Mouse (Mus musculus) liver, embryonic 13.5 days (tissue): Measurements from ENCODE around the gene Zfp988. TPM values are rescaled to one million over a fixed set of nuclear protein-coding genes. Genes with fewer than 3 reads are reported as not detected.
"Not testable (repeated sequence)": the region's sequence is repeated elsewhere in the genome, so short reads cannot be mapped to it uniquely, and the experiment has no call there.

Experiments
- ATAC-seq: fragments of 200-750 bp; cut with Nextera tagmentation; 2 replicates; pipeline ENCODE4 v1.8.0; 2017; ENCODE audit warnings: low read depth, mild to moderate bottlenecking, moderate number of reproducible peaks, moderate library complexity
- DNase-seq: peaks from one replicate; pipeline ENCODE4 v3.0.0; 2022
- H3K27ac ChIP-seq: fragments of 300-500 bp; sonication (generic); 2 replicates; pipeline ENCODE4 v1.5.1; 2015; ENCODE audit warnings: moderate library complexity, mild to moderate bottlenecking, inconsistent platforms
- H3K27me3 ChIP-seq: fragments of 300-500 bp; sonication (generic); 2 replicates; pipeline ENCODE4 v1.6.1; 2015; ENCODE audit warnings: mild to moderate bottlenecking, inconsistent platforms
- H3K36me3 ChIP-seq: fragments of 300-500 bp; sonication (generic); 2 replicates; pipeline ENCODE4 v1.6.1; 2015; ENCODE audit warnings: mild to moderate bottlenecking, inconsistent platforms
- H3K4me1 ChIP-seq: fragments of 300-500 bp; sonication (generic); replicated peaks from 2 replicates; pipeline ENCODE4 v1.6.1; 2015; ENCODE audit warnings: inconsistent platforms
- H3K4me2 ChIP-seq: fragments of 300-500 bp; sonication (generic); 2 replicates; pipeline ENCODE4 v1.6.1; 2015; ENCODE audit warnings: inconsistent platforms, mild to moderate bottlenecking, moderate library complexity
- H3K4me3 ChIP-seq: fragments of 300-500 bp; sonication (generic); replicated peaks from 2 replicates; pipeline ENCODE4 v1.5.1; 2015; ENCODE audit warnings: mild to moderate bottlenecking, inconsistent platforms
- H3K9ac ChIP-seq: fragments of 300-500 bp; sonication (generic); 2 replicates; pipeline ENCODE4 v1.6.1; 2015; ENCODE audit warnings: mild to moderate bottlenecking, inconsistent platforms
- H3K9me3 ChIP-seq: fragments of 300-500 bp; sonication (generic); replicated peaks from 2 replicates; pipeline ENCODE4 v1.6.1; 2016; ENCODE audit warnings: inconsistent platforms
- WGBS: fragments of 180-500 bp; shearing (Covaris S2); methylation state at CpG from one replicate; pipeline ENCODE4 v1.1.7; 2015; ENCODE audit not compliant: insufficient replicate concordance; 5-methylcytosine and 5-hydroxymethylcytosine counted together
- polyA plus RNA-seq: library from polyadenylated mRNA; unstranded; fragments of >200 nt; fragmentation: Nextera tagmentation; extraction: Ambion mirVana; gene quantifications from 2 replicates; pipeline ENCODE4 v1.2.1, GENCODE M21; 2015

Zfp988 gene
- polyA plus RNA-seq, 1 experiment from 2014 or later, result 0.15 TPM

GRCm38 (mm10) chr4:147335036-147335690 is 29.7 kb downstream of the Zfp988 start:
- 0 out of 2 replicates have a peak, but pooled peaks have one; percentile 53 for ATAC-seq
- not testable (repeated sequence) for H3K36me3 ChIP-seq, H3K27me3 ChIP-seq, H3K4me2 ChIP-seq, H3K4me1 ChIP-seq, H3K9ac ChIP-seq, H3K4me3 ChIP-seq, H3K27ac ChIP-seq, DNase-seq
- peaks cover 38% of the 10 kb centered on the region for H3K9me3 ChIP-seq
- WGBS, result 72% methylated on average over 2 of the region's 2 CpGs

GRCm38 (mm10) chr4:147335691-147336367 is 30.4 kb downstream of the Zfp988 start:
- not testable (repeated sequence) for DNase-seq, H3K4me1 ChIP-seq, H3K36me3 ChIP-seq, H3K27me3 ChIP-seq, H3K4me3 ChIP-seq, ATAC-seq, H3K4me2 ChIP-seq, H3K9ac ChIP-seq, H3K27ac ChIP-seq
- WGBS, result 10% methylated on average over 1 of the region's 1 CpGs
- H3K9me3 ChIP-seq, result peaks cover 42% of the 10 kb centered on the region

- not testable (repeated sequence) for DNase-seq, H3K4me1 ChIP-seq, H3K4me3 ChIP-seq, H3K9ac ChIP-seq, H3K27ac ChIP-seq, H3K4me2 ChIP-seq, H3K27me3 ChIP-seq, H3K36me3 ChIP-seq
- ATAC-seq, result 0 out of 2 replicates have a peak, but pooled peaks have one; percentile 54
- H3K9me3 ChIP-seq, result peaks cover 44% of the 10 kb centered on the region
- 52% methylated on average over 6 of the region's 6 CpGs for WGBS
Measured at GRCm38 (mm10) chr4:147336368-147337195, 31.1 kb downstream of the Zfp988 start.

- peaks cover 45% of the 10 kb centered on the region for H3K9me3 ChIP-seq
- not testable (repeated sequence) for H3K9ac ChIP-seq, H3K4me2 ChIP-seq, H3K27ac ChIP-seq, H3K4me3 ChIP-seq, DNase-seq, H3K4me1 ChIP-seq, H3K27me3 ChIP-seq, ATAC-seq, H3K36me3 ChIP-seq
- WGBS, result 69% methylated on average over 2 of the region's 2 CpGs
Measured at GRCm38 (mm10) chr4:147337520-147337919, 32.0 kb downstream of the Zfp988 start.

- H3K9me3 ChIP-seq, result peaks cover 51% of the 10 kb centered on the region
- DNase-seq (no peak), ATAC-seq (peak; percentile 49)
Measured at GRCm38 (mm10) chr4:147338032-147338610, 32.6 kb downstream of the Zfp988 start.

GRCm38 (mm10) chr4:147338706-147339105 is 33.2 kb downstream of the Zfp988 start:
- H3K4me2 ChIP-seq, H3K4me3 ChIP-seq, H3K9ac ChIP-seq, ATAC-seq, DNase-seq, H3K27me3 ChIP-seq, H3K4me1 ChIP-seq, H3K36me3 ChIP-seq, H3K27ac ChIP-seq: not testable (repeated sequence)
- 60% methylated on average over 3 of the region's 3 CpGs for WGBS
- H3K9me3 ChIP-seq, result peaks cover 56% of the 10 kb centered on the region

More at GRCm38 (mm10) chr4:147338032-147338610, 32.6 kb downstream of the Zfp988 start:
- Histone ChIP-seq H3K9ac (no peak overlapping the region), H3K36me3 (no peaks in the 10 kb centered on the region), H3K4me3 (no peak overlapping the region), H3K27me3 (no peaks in the 10 kb centered on the region), H3K4me1 (no peaks in the 10 kb centered on the region), H3K4me2 (no peak overlapping the region), H3K27ac (no peak overlapping the region)
- WGBS, result 50% methylated on average over 5 of the region's 5 CpGs

GRCm38 (mm10) chr4:147339601-147340219 is 34.2 kb downstream of the Zfp988 start:
- WGBS, result 52% methylated on average over 7 of the region's 7 CpGs
- not testable (repeated sequence) for DNase-seq
- H3K9me3 ChIP-seq, result peaks cover 58% of the 10 kb centered on the region

GRCm38 (mm10) chr4:147340236-147340635 is 34.8 kb downstream of the Zfp988 start:
- DNase-seq, H3K27ac ChIP-seq, H3K36me3 ChIP-seq, H3K27me3 ChIP-seq, H3K9ac ChIP-seq, H3K4me2 ChIP-seq, ATAC-seq, H3K4me3 ChIP-seq, H3K4me1 ChIP-seq: not testable (repeated sequence)
- 47% methylated on average over 3 of the region's 3 CpGs for WGBS
- H3K9me3 ChIP-seq, result peaks cover 61% of the 10 kb centered on the region

More at GRCm38 (mm10) chr4:147339601-147340219, 34.2 kb downstream of the Zfp988 start:
- not testable (repeated sequence) for H3K4me3 ChIP-seq, H3K4me2 ChIP-seq, ATAC-seq, H3K4me1 ChIP-seq, H3K36me3 ChIP-seq, H3K27me3 ChIP-seq, H3K9ac ChIP-seq, H3K27ac ChIP-seq

- not testable (repeated sequence) for H3K4me2 ChIP-seq, H3K4me3 ChIP-seq, ATAC-seq, H3K27ac ChIP-seq, H3K36me3 ChIP-seq, H3K27me3 ChIP-seq, H3K9ac ChIP-seq, H3K4me1 ChIP-seq, DNase-seq
- WGBS, result 70% methylated on average over 3 of the region's 3 CpGs
- H3K9me3 ChIP-seq, result peaks cover 57% of the 10 kb centered on the region
Measured at GRCm38 (mm10) chr4:147340876-147341275, 35.4 kb downstream of the Zfp988 start.

- WGBS, result 52% methylated on average over 6 of the region's 6 CpGs
Measured at GRCm38 (mm10) chr4:147343042-147343908, 37.8 kb downstream of the Zfp988 start.

More at GRCm38 (mm10) chr4:147343042-147343908, 37.8 kb downstream of the Zfp988 start:
- peak; percentile 70 for ATAC-seq
- H3K9ac ChIP-seq, H3K4me1 ChIP-seq, DNase-seq, H3K27ac ChIP-seq, H3K36me3 ChIP-seq, H3K27me3 ChIP-seq, H3K4me3 ChIP-seq, H3K4me2 ChIP-seq: not testable (repeated sequence)
- peaks cover 60% of the 10 kb centered on the region for H3K9me3 ChIP-seq
